Mouse (Mus musculus): Measurements from ENCODE around the gene Nisch. TPM values are rescaled to one million over a fixed set of nuclear protein-coding genes. Genes with fewer than 3 reads are reported as not detected.

Gene Nisch
- polyA plus RNA-seq, 1 experiment from 2014 or later: 368 TPM

DNA sequence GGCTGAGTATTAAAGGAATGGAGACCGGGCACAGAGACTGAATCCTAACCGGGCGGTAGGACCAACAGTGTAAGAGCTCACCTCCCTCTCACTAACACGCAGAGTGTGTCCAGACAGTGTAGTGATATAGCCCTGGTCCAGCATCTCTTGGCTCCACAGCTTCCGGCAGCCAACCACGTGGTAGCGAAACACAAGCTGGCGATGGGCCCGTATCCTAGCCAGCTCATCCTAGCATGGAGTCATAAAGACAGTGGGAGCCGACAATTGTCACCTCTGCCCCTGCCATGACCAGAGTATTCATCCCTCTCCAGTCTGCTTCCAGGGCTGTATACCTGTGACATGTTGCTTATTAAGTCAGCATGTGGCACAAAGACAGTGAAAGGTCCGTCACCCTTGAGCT is 71.1 kb downstream of the Nisch start:
- Histone ChIP-seq H3K4me1 (ENCODE audit: control insufficient read depth, insufficient read depth, low read length) (no peaks in the 10 kb centered on the region), H3K36me3 (ENCODE audit: control insufficient read depth, insufficient read depth, low read length) (peaks cover 12% of the 10 kb centered on the region), H3K27me3 (ENCODE audit: control insufficient read depth, insufficient read depth, low read length) (no peaks in the 10 kb centered on the region), H3K9ac (replicated peaks; ENCODE audit: low read depth, low read length) (no peak overlapping the region), H3K4me3 (ENCODE audit: low read depth, low read length) (no peak overlapping the region), H3K4me2 (replicated peaks; ENCODE audit: low read depth, low read length) (no peak overlapping the region), H3K27ac (ENCODE audit: low read length) (no peak overlapping the region), H3K9me3 (ENCODE audit: control insufficient read depth, low read depth, low read length) (no peaks in the 10 kb centered on the region)
- ATAC-seq (ENCODE audit: insufficient number of reproducible peaks, insufficient read depth, low FRiP score, low read depth): no peak
- 90% methylated on average over 11 of the region's 11 CpGs for WGBS

DNA sequence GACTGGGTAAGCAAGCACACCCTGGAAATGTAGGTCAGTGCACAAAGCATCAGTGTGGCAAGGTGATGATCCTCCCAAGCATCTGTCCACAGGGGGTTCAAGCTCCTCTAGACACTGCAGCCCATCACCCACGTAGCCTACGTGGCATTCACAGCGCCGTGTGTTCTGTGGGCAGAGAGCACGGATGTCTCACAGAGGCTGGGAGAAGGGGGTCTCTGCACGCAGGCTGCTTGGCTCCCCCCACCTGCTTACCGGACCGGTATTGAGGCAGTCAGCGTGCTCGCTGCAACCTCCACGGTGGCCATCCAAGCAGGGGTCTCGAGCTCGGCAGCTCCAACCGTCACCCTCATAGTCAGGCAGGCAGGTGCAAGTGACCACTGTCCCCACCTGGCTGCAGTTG is 75.7 kb downstream of the Nisch start:
- 94% methylated on average over 14 of the region's 14 CpGs for WGBS
- H3K36me3 ChIP-seq (ENCODE audit: control insufficient read depth, insufficient read depth, low read length): peaks cover 55% of the 10 kb centered on the region
- ATAC-seq (ENCODE audit: insufficient number of reproducible peaks, insufficient read depth, low FRiP score, low read depth): no peak

DNA sequence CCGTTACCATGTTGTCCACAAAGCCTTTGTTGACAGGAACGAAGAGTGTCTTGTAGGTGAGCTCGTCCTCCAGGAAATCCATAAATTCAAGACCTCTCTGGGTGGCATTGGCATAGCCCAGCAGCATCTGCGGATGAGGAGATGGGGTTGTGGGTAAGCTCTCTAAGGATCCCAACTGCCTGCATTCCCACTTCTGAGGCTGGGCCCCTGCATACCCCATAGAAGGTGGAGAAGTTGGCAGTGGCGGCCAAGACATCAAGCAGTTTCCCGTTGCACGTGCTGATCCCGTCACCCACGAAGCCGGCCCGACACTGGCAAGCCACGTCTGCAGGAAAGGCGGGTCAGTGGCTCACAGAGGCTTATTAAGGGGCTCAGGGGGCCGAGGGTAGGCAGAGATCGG is 76.6 kb downstream of the Nisch start:
- 87% methylated on average over 15 of the region's 15 CpGs for WGBS
- no peak overlapping the region for H3K9ac ChIP-seq (replicated peaks; ENCODE audit: low read depth, low read length)
- H3K4me2 ChIP-seq (replicated peaks; ENCODE audit: low read depth, low read length): no peak overlapping the region
- no peaks in the 10 kb centered on the region for H3K9me3 ChIP-seq (ENCODE audit: control insufficient read depth, low read depth, low read length)
- no peak overlapping the region for H3K4me3 ChIP-seq (ENCODE audit: low read depth, low read length)
- H3K4me1 ChIP-seq (ENCODE audit: control insufficient read depth, insufficient read depth, low read length): no peaks in the 10 kb centered on the region
- H3K36me3 ChIP-seq (ENCODE audit: control insufficient read depth, insufficient read depth, low read length): peaks cover 62% of the 10 kb centered on the region
- ATAC-seq (ENCODE audit: insufficient number of reproducible peaks, insufficient read depth, low FRiP score, low read depth): no peak
- H3K27me3 ChIP-seq (ENCODE audit: control insufficient read depth, insufficient read depth, low read length): no peaks in the 10 kb centered on the region
- no peak overlapping the region for H3K27ac ChIP-seq (ENCODE audit: low read length)

More for the DNA sequence above, 75.7 kb downstream of the Nisch start:
- Histone ChIP-seq H3K4me2 (replicated peaks; ENCODE audit: low read depth, low read length) (no peak overlapping the region), H3K27me3 (ENCODE audit: control insufficient read depth, insufficient read depth, low read length) (no peaks in the 10 kb centered on the region), H3K4me1 (ENCODE audit: control insufficient read depth, insufficient read depth, low read length) (no peaks in the 10 kb centered on the region), H3K27ac (ENCODE audit: low read length) (no peak overlapping the region), H3K4me3 (ENCODE audit: low read depth, low read length) (no peak overlapping the region), H3K9ac (replicated peaks; ENCODE audit: low read depth, low read length) (no peak overlapping the region), H3K9me3 (ENCODE audit: control insufficient read depth, low read depth, low read length) (no peaks in the 10 kb centered on the region)

DNA sequence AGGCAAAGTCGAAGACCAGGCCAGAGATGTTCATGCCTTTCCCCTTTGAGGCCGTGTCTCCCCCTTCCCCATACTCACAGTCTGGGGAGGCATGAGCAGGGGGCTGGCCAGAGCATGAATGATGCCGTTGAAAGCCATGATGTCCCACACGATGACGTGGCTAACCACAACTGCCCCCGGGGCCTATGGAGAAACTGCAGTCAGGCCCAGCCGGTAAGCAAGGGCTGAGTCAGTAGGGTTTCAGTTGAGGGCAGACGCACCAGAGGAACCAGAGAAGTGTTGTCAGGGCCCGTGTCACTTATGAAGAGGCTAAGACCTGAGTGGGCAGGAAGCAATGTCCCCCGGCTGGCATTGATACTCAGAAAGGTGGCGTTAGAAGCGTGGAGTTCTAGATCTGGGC is 77.1 kb downstream of the Nisch start:
- 90% methylated on average over 12 of the region's 12 CpGs for WGBS
- Histone ChIP-seq H3K9ac (replicated peaks; ENCODE audit: low read depth, low read length) (no peak overlapping the region), H3K36me3 (ENCODE audit: control insufficient read depth, insufficient read depth, low read length) (peaks cover 67% of the 10 kb centered on the region), H3K27me3 (ENCODE audit: control insufficient read depth, insufficient read depth, low read length) (no peaks in the 10 kb centered on the region), H3K27ac (ENCODE audit: low read length) (no peak overlapping the region), H3K4me1 (ENCODE audit: control insufficient read depth, insufficient read depth, low read length) (no peaks in the 10 kb centered on the region), H3K4me3 (ENCODE audit: low read depth, low read length) (no peak overlapping the region), H3K9me3 (ENCODE audit: control insufficient read depth, low read depth, low read length) (no peaks in the 10 kb centered on the region), H3K4me2 (replicated peaks; ENCODE audit: low read depth, low read length) (no peak overlapping the region)
- ATAC-seq (ENCODE audit: insufficient number of reproducible peaks, insufficient read depth, low FRiP score, low read depth): no peak

DNA sequence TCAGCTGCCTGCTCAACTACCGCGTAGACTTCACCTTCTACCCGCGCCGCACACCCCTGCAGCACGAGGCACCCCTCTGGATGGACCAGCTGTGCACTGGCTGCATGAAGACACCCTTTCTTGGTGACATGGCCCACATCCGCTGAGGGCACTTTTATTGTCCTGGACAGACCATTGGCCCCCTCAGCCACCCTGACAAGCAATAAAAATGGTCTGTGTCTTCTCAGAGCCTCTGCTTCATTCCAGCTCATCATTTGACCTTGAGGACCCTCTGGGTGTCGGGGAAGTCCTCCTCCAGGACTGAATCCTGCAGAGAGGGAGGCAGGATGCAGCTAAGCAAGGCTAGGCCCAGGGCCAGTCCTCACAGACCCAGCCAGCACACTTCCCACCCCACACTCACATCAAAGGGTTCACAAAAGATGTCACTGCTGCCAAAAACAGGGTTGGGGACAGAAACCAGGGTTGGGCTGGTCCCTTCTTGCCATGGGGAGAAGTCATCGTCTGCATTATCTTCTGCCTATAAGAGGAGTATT is 77.8 kb downstream of the Nisch start:
- H3K4me1 ChIP-seq (ENCODE audit: control insufficient read depth, insufficient read depth, low read length): no peaks in the 10 kb centered on the region
- no peak overlapping the region for H3K4me3 ChIP-seq (ENCODE audit: low read depth, low read length)
- H3K4me2 ChIP-seq (replicated peaks; ENCODE audit: low read depth, low read length): no peak overlapping the region
- no peak for ATAC-seq (ENCODE audit: insufficient number of reproducible peaks, insufficient read depth, low FRiP score, low read depth)
- no peaks in the 10 kb centered on the region for H3K9me3 ChIP-seq (ENCODE audit: control insufficient read depth, low read depth, low read length)
- H3K27ac ChIP-seq (ENCODE audit: low read length): no peak overlapping the region
- 91% methylated on average over 9 of the region's 9 CpGs for WGBS
- peaks cover 68% of the 10 kb centered on the region for H3K36me3 ChIP-seq (ENCODE audit: control insufficient read depth, insufficient read depth, low read length)
- H3K27me3 ChIP-seq (ENCODE audit: control insufficient read depth, insufficient read depth, low read length): no peaks in the 10 kb centered on the region
- no peak overlapping the region for H3K9ac ChIP-seq (replicated peaks; ENCODE audit: low read depth, low read length)

DNA sequence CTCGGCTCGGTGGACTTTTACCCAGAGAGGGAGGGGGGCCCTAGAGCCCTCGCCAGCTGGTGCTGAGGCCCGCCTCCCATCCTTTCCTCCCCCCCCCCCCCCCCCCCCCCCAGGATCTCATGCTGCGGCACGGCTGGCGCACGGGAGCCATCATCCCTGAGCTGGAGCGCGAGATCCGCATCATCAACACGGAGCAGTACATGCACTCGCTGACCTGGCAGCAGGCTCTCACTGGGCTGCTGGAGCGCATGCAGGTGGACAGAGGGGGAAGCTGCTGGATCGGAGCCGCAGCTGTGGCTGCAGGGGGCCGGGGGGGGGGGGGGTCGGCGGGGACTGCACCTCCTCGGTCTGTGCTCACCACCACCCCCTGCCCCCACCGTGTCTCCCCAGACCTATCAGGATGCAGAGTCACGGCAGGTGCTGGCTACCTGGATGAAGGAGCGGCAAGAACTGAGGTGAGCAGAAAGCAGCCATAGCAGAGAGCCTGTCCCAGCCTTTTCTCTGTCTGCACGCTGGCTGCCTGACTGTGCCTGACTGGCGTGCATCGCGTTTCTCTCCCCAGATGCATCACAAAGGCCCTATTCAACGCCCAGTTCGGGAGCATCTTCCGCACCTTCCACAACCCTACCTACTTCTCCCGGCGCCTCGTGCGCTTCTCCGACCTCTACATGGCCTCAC is 78.4 kb downstream of the Nisch start:
- H3K27ac ChIP-seq (ENCODE audit: low read length): no peak overlapping the region
- H3K9me3 ChIP-seq (ENCODE audit: control insufficient read depth, low read depth, low read length): no peaks in the 10 kb centered on the region
- H3K36me3 ChIP-seq (ENCODE audit: control insufficient read depth, insufficient read depth, low read length): peaks cover 68% of the 10 kb centered on the region
- no peak overlapping the region for H3K4me3 ChIP-seq (ENCODE audit: low read depth, low read length)
- no peak for ATAC-seq (ENCODE audit: insufficient number of reproducible peaks, insufficient read depth, low FRiP score, low read depth)
- 91% methylated on average over 24 of the region's 35 CpGs for WGBS
- no peaks in the 10 kb centered on the region for H3K27me3 ChIP-seq (ENCODE audit: control insufficient read depth, insufficient read depth, low read length)
- H3K9ac ChIP-seq (replicated peaks; ENCODE audit: low read depth, low read length): no peak overlapping the region
- H3K4me2 ChIP-seq (replicated peaks; ENCODE audit: low read depth, low read length): no peak overlapping the region
- H3K4me1 ChIP-seq (ENCODE audit: control insufficient read depth, insufficient read depth, low read length): peaks cover 6% of the 10 kb centered on the region

DNA sequence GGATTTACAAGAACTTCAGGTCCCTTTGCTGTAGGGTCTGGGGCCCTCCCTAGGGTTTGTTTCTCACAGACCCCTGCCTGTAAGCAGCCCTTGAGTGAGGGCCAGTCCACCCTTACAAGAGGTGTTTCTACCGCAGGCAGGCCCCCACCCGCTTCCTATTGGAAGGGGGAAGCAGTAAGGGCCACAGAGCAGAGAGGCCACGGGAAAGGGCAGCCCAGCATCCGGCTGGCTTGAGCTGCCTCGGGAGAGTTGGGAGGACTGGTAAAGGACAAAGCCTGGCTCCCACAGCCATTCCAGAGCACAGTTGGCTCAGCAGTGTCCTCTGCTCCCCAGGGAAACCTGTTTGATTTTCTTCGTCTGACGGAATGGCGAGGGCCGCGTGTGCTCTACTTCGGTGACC is 79.0 kb downstream of the Nisch start:
- no peak overlapping the region for H3K4me2 ChIP-seq (replicated peaks; ENCODE audit: low read depth, low read length)
- 88% methylated on average over 11 of the region's 11 CpGs for WGBS
- no peaks in the 10 kb centered on the region for H3K27me3 ChIP-seq (ENCODE audit: control insufficient read depth, insufficient read depth, low read length)
- H3K4me3 ChIP-seq (ENCODE audit: low read depth, low read length): no peak overlapping the region
- 0 out of 2 replicates have a peak overlapping the region, but pooled peaks have one; percentile 48 for H3K27ac ChIP-seq (ENCODE audit: low read length)
- ATAC-seq (ENCODE audit: insufficient number of reproducible peaks, insufficient read depth, low FRiP score, low read depth): no peak
- peaks cover 11% of the 10 kb centered on the region for H3K4me1 ChIP-seq (ENCODE audit: control insufficient read depth, insufficient read depth, low read length)
- no peak overlapping the region for H3K9ac ChIP-seq (replicated peaks; ENCODE audit: low read depth, low read length)
- peaks cover 68% of the 10 kb centered on the region for H3K36me3 ChIP-seq (ENCODE audit: control insufficient read depth, insufficient read depth, low read length)
- H3K9me3 ChIP-seq (ENCODE audit: control insufficient read depth, low read depth, low read length): no peaks in the 10 kb centered on the region

DNA sequence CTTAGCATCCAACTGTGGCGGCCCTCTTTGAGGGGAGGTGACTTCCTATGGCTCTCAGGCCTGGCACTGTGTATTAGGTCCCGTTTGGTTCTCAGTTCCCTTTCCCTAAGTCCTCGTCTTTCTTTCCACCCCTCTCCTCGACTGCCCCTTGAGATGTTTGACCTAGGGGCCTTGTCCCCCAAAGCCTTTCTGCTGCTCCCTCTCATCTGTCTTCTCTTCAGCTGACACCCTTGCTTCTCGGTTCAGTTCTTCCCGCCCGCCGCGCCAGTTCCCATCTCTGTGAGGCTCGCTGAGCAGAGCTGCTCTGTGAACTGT is 79.5 kb downstream of the Nisch start:
- H3K36me3 ChIP-seq (ENCODE audit: control insufficient read depth, insufficient read depth, low read length): peaks cover 68% of the 10 kb centered on the region
- H3K4me2 ChIP-seq (replicated peaks; ENCODE audit: low read depth, low read length): no peak overlapping the region
- WGBS: 80% methylated on average over 10 of the region's 10 CpGs
- H3K4me1 ChIP-seq (ENCODE audit: control insufficient read depth, insufficient read depth, low read length): peaks cover 17% of the 10 kb centered on the region
- ATAC-seq (ENCODE audit: insufficient number of reproducible peaks, insufficient read depth, low FRiP score, low read depth): no peak
- H3K27me3 ChIP-seq (ENCODE audit: control insufficient read depth, insufficient read depth, low read length): no peaks in the 10 kb centered on the region
- 0 out of 2 replicates have a peak overlapping the region, but pooled peaks have one; percentile 48 for H3K27ac ChIP-seq (ENCODE audit: low read length)
- no peak overlapping the region for H3K4me3 ChIP-seq (ENCODE audit: low read depth, low read length)
- no peaks in the 10 kb centered on the region for H3K9me3 ChIP-seq (ENCODE audit: control insufficient read depth, low read depth, low read length)
- H3K9ac ChIP-seq (replicated peaks; ENCODE audit: low read depth, low read length): no peak overlapping the region

Measured in stomach, embryonic 14.5 days (tissue).